Mouse (Mus musculus) C2C12 (cell line): ENCODE measurements around the gene Tiam2. TPM values are rescaled to one million over a fixed set of nuclear protein-coding genes. Genes with fewer than 3 reads are reported as not detected.

Experiments used
- H3K27me3 ChIP-seq: one replicate; pipeline ENCODE4 v1.6.1; 2011; ENCODE audit not compliant: control insufficient read depth, insufficient read depth, insufficient read length
- H3K36me3 ChIP-seq: one replicate; pipeline ENCODE4 v1.6.1; 2011; ENCODE audit not compliant: control insufficient read depth, insufficient read depth
- H3K4me3 ChIP-seq: one replicate; pipeline ENCODE4 v1.5.1; 2011; ENCODE audit warnings: mild to moderate bottlenecking, control low read depth; ENCODE audit not compliant: poor library complexity, insufficient read depth, severe bottlenecking
- H3K79me2 ChIP-seq: one replicate; pipeline ENCODE4 v1.6.1; 2011; ENCODE audit not compliant: control insufficient read depth, insufficient read depth
- H3K79me3 ChIP-seq: one replicate; pipeline ENCODE4 v1.6.1; 2011; ENCODE audit warnings: low read depth, control low read depth
- H3ac ChIP-seq: one replicate; pipeline ENCODE3; 2011; ENCODE audit warnings: low read depth; ENCODE audit not compliant: control insufficient read depth, insufficient read length
- CEBPB ChIP-seq: IDR thresholded peaks from one replicate; pipeline ENCODE4 v1.6.1; 2011; ENCODE audit warnings: low read depth, mild to moderate bottlenecking, control low read depth, moderate library complexity
- CTCF ChIP-seq: IDR thresholded peaks from one replicate; pipeline ENCODE4 v1.5.1; 2011; ENCODE audit not compliant: control insufficient read depth, insufficient read depth, insufficient read length
- FOSL1 ChIP-seq: IDR thresholded peaks from one replicate; pipeline ENCODE4 v1.8.0; 2011; ENCODE audit warnings: mild to moderate bottlenecking, low read length; ENCODE audit not compliant: poor library complexity, insufficient read depth, severe bottlenecking
- MAX ChIP-seq: IDR thresholded peaks from one replicate; pipeline ENCODE4 v1.6.1; 2011; ENCODE audit warnings: mild to moderate bottlenecking, control low read depth
- MYOD1 ChIP-seq: IDR thresholded peaks from one replicate; pipeline ENCODE4 v1.6.1; 2011; ENCODE audit warnings: low read depth; ENCODE audit not compliant: control insufficient read depth, insufficient read length
- MYOG ChIP-seq: IDR thresholded peaks from one replicate; pipeline ENCODE4 v1.6.1; 2011; ENCODE audit not compliant: control insufficient read depth, insufficient read length; ENCODE audit errors: extremely low read depth
- USF1 ChIP-seq: IDR thresholded peaks from one replicate; pipeline ENCODE4 v1.6.1; 2011; ENCODE audit warnings: low read depth, mild to moderate bottlenecking, control low read depth, moderate library complexity
- polyA plus RNA-seq: library from polyadenylated mRNA; unstranded; fragments of >200 nt; fragmentation: generic; extraction: Trizol; gene quantifications from one replicate; pipeline ENCODE4 v1.2.1, GENCODE M21; 2012; ENCODE audit warnings: missing spikeins

The Tiam2 gene
- polyA plus RNA-seq, 1 experiment = 28.3 TPM

DNA sequence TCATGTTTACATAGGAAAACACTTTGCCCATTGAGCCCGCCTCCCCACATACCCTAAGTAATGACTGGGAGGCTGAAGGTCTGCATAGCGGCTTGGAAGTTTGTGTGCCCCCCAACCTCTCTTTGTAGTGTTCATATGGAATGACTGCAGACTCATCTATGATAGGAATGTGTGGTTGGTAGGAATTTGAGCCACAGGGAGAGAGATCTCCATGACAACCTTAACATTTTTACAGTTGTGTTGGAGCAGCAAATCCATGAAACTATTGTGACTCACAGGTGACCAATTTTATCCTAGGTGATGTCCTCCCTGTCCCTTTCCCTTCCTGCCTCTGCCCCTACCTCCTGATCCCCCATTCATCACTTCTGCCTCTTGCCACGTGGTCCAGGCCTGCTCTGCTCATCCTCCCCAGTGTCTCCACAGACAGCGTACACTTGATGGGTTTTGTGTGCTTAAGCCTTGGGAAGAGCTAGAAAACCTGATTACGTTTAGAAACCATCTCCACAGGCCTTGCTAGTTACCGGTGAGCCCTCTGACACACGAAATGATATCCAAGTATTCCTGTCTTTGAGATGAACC lies 9.9 kb downstream of the Tiam2 start:
- Histone ChIP-seq H3K79me2 (peaks cover 99% of the 10 kb centered on the region), H3K36me3 (peaks cover 30% of the 10 kb centered on the region), H3ac (no peak overlapping the region), H3K4me3 (no peak overlapping the region), H3K79me3 (peaks cover 94% of the 10 kb centered on the region), H3K27me3 (no peaks in the 10 kb centered on the region)
- TF ChIP-seq USF1 = peak; percentile 85
- peak; percentile 95 for TF ChIP-seq MAX
- peak; percentile 63 for TF ChIP-seq FOSL1
- no peak for TF ChIP-seq CEBPB
- TF ChIP-seq MYOD1 = peak; percentile 23

DNA sequence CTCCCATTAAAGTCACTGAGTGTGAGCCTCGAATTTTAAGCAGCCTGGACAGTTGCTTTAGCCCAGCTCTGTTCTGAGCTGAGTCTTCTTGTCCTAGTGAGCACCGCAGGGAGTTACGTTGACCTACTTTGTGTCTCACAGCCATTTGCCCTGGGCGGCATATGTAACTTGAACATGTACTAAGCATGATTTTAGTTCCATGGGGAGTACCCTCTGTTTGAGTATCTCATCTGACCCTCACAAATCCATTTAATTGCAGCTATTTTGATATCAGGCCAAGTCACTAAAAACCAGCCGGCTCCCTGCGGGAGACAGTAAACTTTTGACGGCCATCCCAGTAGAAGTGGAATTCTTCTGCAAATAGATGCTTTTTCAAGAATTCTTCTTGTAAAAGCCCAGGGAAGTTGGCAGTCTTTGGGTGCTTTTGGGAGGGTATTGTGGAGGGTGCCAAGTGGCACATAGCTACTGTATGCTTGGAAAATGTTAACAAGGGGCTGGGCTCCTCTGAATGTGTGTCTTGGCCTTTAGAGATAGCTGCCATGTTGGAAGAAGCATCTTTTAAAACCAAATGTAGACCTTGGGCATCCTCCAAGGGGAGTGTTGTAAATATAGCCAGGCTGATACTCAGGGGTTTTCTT lies 10.6 kb downstream of the Tiam2 start:
- Histone ChIP-seq H3ac (no peak overlapping the region), H3K4me3 (no peak overlapping the region), H3K79me2 (peaks cover 100% of the 10 kb centered on the region), H3K36me3 (peaks cover 30% of the 10 kb centered on the region), H3K27me3 (no peaks in the 10 kb centered on the region), H3K79me3 (peaks cover 97% of the 10 kb centered on the region)
- TF ChIP-seq MYOG (no peak), USF1 (no peak), MYOD1 (no peak), CTCF (no peak), MAX (no peak), CEBPB (no peak), FOSL1 (no peak)

DNA sequence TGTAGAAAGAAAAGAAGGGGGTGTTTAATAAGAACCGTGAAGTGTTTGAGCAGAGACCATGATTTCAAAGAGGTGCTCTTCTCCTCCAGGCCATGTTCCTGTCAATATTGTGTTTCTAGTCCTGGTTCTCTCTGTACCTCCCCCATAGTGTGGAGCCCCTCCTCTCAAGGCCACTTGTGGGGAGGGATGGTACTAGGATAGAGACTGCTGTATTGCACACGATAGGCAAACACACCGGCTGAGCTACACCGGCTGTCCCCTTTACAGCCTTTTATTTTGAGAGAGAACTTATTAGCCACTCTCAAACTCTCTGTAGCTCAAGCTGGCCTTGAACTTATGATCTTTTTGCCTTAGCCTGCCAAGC lies 11.1 kb downstream of the Tiam2 start:
- H3K79me3 ChIP-seq = peaks cover 97% of the 10 kb centered on the region
- peaks cover 100% of the 10 kb centered on the region for H3K79me2 ChIP-seq
- no peak overlapping the region for H3K4me3 ChIP-seq
- peaks cover 30% of the 10 kb centered on the region for H3K36me3 ChIP-seq
- TF ChIP-seq USF1 (no peak), MAX (no peak)
- H3ac ChIP-seq = no peak overlapping the region
- no peaks in the 10 kb centered on the region for H3K27me3 ChIP-seq

- TF ChIP-seq USF1 = no peak
- TF ChIP-seq MYOG = no peak
- TF ChIP-seq FOSL1 = no peak
- TF ChIP-seq MAX = no peak
- TF ChIP-seq MYOD1 = peak; percentile 31
- TF ChIP-seq CEBPB = no peak
- Histone ChIP-seq H3ac (no peak overlapping the region), H3K4me3 (no peak overlapping the region), H3K79me3 (peaks cover 97% of the 10 kb centered on the region), H3K27me3 (no peaks in the 10 kb centered on the region), H3K36me3 (peaks cover 34% of the 10 kb centered on the region), H3K79me2 (peaks cover 100% of the 10 kb centered on the region)
Observed at GRCm38 (mm10) chr17:3338821-3339220, 12.4 kb downstream of the Tiam2 start.

- H3K79me2 ChIP-seq = peaks cover 99% of the 10 kb centered on the region
- H3K36me3 ChIP-seq = peaks cover 35% of the 10 kb centered on the region
- H3ac ChIP-seq = no peak overlapping the region
- TF ChIP-seq MAX (no peak), FOSL1 (no peak), CEBPB (no peak)
- H3K79me3 ChIP-seq = peaks cover 92% of the 10 kb centered on the region
- H3K4me3 ChIP-seq = no peak overlapping the region
- no peaks in the 10 kb centered on the region for H3K27me3 ChIP-seq
Observed at GRCm38 (mm10) chr17:3344872-3345271, 18.5 kb downstream of the Tiam2 start.

DNA sequence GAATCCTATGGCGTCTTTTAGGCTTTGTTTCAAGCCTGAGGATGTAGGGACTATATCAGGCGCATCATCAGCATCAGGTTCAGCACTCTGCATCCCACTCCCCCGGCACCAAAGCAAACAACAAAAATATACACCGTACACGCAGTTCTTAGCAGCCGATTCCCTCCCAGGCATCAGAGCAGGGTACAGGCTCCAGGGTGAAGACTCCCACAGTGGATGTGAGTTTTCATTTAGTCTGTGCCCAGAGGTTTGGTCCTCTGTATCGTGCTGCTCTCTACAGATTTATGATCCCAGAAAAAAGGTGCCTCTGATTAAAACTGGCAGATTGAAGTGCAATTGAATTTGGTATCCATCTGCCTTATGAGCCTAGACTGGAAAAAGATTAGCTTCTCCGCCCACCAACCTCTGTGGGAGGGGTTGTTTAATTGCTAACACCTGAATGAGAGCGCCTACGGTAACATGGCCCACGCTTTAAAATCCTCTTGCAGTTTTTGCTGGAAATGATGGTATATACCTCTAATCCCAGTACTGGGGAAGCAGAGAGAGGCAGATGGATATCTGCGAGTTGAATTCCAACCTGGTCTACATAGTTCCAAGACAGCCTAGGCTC lies 19.0 kb downstream of the Tiam2 start:
- Histone ChIP-seq H3ac (no peak overlapping the region), H3K36me3 (peaks cover 30% of the 10 kb centered on the region), H3K4me3 (no peak overlapping the region), H3K79me2 (peaks cover 98% of the 10 kb centered on the region), H3K79me3 (peaks cover 90% of the 10 kb centered on the region), H3K27me3 (no peaks in the 10 kb centered on the region)
- TF ChIP-seq MYOG = no peak
- no peak for TF ChIP-seq CTCF
- no peak for TF ChIP-seq FOSL1
- no peak for TF ChIP-seq CEBPB
- no peak for TF ChIP-seq MYOD1
- no peak for TF ChIP-seq MAX
- TF ChIP-seq USF1 = no peak
